Mouse (Mus musculus): ENCODE measurements around the gene Tln1. TPM values are rescaled to one million over a fixed set of nuclear protein-coding genes. Genes with fewer than 3 reads are reported as not detected.

Gene Tln1
- polyA plus RNA-seq, 1 experiment from 2014 or later, result 276 TPM

DNA sequence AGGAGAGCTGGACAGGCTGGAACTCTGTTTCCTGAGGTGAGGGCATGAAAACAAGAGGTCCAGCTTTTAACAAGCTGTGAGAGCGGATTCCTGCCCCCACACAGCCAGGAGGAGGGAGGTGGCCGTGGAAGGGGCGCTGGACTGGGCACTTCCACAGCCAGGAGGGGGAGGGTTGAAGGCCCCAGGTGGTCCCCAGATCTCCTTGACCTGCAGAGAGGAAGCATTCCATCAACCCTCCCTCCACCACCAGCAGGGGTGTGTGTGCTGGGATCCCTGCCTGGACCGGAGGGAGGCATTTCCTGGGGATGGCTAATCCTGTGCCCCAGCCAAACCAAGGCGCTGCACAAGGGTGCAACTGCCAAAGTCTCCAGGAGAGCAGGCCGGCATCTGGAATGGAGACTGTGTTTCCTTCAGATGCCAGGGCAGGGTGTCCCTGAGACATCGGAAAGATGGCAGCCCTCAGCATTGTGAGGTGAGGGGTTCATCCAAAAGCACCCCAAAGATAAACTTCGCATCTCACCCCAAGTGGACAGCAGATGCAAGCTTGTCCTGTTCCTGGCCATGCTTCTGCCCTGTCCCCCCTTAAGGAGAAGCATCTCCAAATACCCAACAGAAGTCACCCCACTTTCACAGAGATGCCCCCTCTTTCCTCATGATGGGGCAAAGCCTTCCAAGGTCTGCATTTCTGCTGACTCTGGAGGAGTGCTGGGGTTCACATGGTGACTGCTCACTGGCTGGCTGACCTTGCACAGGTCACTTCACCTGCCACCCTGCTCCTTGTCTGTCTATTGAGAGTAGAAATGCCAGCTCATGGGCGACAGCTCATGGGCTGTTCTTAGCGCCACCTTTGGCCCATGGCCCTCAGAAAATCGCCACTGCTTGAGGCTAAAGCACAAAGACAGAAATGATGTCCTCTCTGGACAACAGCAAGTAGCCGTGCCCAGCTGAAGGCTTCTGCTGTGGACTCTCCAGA is 22.2 kb upstream of the Tln1 start, which contains the start of gene Msmp:
TSS of gene Msmp (minus strand) at position 51 of the 973 bp plus-strand sequence.
- 92% methylated on average over 12 of the region's 12 CpGs for WGBS (ENCODE audit: missing documents)
- no peak within 1 kb of the TSS for H3K27ac ChIP-seq
- H3K36me3 ChIP-seq (ENCODE audit: inconsistent target), result peaks cover 30% of the 10 kb centered on the region
- H3K4me3 ChIP-seq (ENCODE audit: inconsistent target), result no peak within 1 kb of the TSS
- H3K79me2 ChIP-seq (ENCODE audit: inconsistent target), result no peaks in the 10 kb centered on the region; the same call in 1 of the 2 replicates

DNA sequence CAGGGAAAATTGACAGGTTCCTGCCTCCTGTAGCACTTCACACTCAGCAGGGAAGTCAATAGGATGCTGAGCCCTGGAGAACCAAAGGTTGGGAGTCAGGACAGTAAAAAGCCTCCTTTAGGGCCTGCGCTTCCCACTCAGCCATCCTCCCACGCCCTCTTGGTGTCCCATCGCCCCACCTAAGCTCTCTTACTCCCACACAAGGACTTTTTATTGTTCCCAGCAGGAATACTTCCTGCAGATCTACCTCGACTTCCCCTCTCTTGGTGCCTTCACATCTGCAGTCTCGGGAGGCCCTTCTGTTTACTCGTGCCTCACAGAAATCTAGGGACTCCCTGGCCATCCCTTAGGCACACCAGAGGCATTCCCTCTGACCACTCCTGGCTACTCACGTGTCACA is 20.9 kb upstream of the Tln1 start:
- Histone ChIP-seq H3K79me2 (ENCODE audit: inconsistent target) (peaks cover 6% of the 10 kb centered on the region; the same call in 1 of the 2 replicates), H3K36me3 (ENCODE audit: inconsistent target) (peaks cover 30% of the 10 kb centered on the region), H3K27ac (no peak overlapping the region), H3K4me3 (ENCODE audit: inconsistent target) (no peak overlapping the region)
- WGBS (ENCODE audit: missing documents), result 77% methylated on average over 7 of the region's 7 CpGs

DNA sequence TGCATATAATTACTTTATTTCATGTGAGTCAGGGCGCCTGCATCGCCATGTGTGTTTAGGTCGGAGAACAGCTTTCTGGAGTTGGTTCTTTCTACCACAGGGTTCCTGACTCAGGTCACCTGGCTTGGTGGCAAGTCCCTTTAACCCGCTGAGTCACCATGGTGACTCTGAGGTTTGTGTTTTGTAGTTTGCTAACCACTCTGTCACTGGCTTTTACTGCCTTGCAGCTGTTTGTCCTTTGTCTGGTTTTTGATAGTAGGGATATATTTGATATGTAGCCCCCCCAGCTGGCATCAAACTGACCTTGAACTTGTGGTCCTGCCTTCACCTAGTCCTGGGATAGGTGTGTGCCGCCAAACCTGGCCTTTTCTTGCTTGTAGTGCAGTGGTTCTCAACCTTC is 19.8 kb upstream of the Tln1 start:
- H3K36me3 ChIP-seq (ENCODE audit: inconsistent target), result peaks cover 30% of the 10 kb centered on the region
- no peak overlapping the region for H3K27ac ChIP-seq
- WGBS (ENCODE audit: missing documents), result 54% methylated on average over 5 of the region's 5 CpGs
- H3K79me2 ChIP-seq (ENCODE audit: inconsistent target), result peaks cover 12% of the 10 kb centered on the region; the same call in 1 of the 2 replicates
- H3K4me3 ChIP-seq (ENCODE audit: inconsistent target), result no peak overlapping the region

- H3K79me2 ChIP-seq (ENCODE audit: inconsistent target), result peaks cover 20% of the 10 kb centered on the region; the same call in 1 of the 2 replicates
- 95% methylated on average over 12 of the region's 12 CpGs for WGBS (ENCODE audit: missing documents)
- no peak overlapping the region for H3K4me3 ChIP-seq (ENCODE audit: inconsistent target)
- no peak overlapping the region for H3K27ac ChIP-seq
- H3K36me3 ChIP-seq (ENCODE audit: inconsistent target), result peaks cover 30% of the 10 kb centered on the region
These were observed 18.9 kb upstream of the Tln1 start for GRCm38 (mm10) chr4:43581381-43581780.

GRCm38 (mm10) chr4:43580721-43581120 is 18.2 kb upstream of the Tln1 start:
- no peak overlapping the region for H3K4me3 ChIP-seq (ENCODE audit: inconsistent target)
- H3K36me3 ChIP-seq (ENCODE audit: inconsistent target), result peaks cover 30% of the 10 kb centered on the region

DNA sequence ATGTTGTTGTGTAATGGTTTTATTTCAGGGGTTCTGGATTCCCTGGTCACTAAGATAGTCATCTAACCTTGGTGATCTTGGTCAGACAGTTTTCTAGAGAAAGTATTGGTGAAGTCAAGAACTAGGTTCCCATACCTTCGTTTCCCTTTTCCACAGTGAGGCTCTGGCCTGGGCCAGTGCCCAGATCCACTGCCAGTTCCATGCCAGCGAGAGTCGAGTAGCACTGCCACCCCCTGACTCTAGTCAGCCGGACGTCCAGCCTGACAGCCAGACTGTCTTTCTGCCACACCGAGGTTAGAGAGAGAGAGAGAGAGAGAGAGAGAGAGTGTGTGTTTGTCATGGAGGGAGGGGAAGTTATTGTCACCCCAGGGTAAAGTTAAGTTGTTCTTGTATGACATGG is 17.2 kb upstream of the Tln1 start:
- no peak overlapping the region for H3K27ac ChIP-seq
- peak overlapping the region; percentile 77 for H3K4me3 ChIP-seq (ENCODE audit: inconsistent target)
- peaks cover 32% of the 10 kb centered on the region; the same call in 1 of the 2 replicates for H3K79me2 ChIP-seq (ENCODE audit: inconsistent target)
- peaks cover 30% of the 10 kb centered on the region for H3K36me3 ChIP-seq (ENCODE audit: inconsistent target)
- WGBS (ENCODE audit: missing documents), result 52% methylated on average over 6 of the region's 6 CpGs

More at GRCm38 (mm10) chr4:43580721-43581120, 18.2 kb upstream of the Tln1 start:
- WGBS (ENCODE audit: missing documents), result 92% methylated on average over 5 of the region's 5 CpGs
- Histone ChIP-seq H3K27ac (no peak overlapping the region), H3K79me2 (ENCODE audit: inconsistent target) (peaks cover 27% of the 10 kb centered on the region; the same call in 1 of the 2 replicates)

- Histone ChIP-seq H3K79me2 (ENCODE audit: inconsistent target) (peaks cover 32% of the 10 kb centered on the region; the same call in 1 of the 2 replicates), H3K4me3 (ENCODE audit: inconsistent target) (peak overlapping the region; percentile 77), H3K36me3 (ENCODE audit: inconsistent target) (peaks cover 30% of the 10 kb centered on the region), H3K27ac (peak overlapping the region; percentile 28)
- 4% methylated on average over 10 of the region's 10 CpGs for WGBS (ENCODE audit: missing documents)
These were observed 16.8 kb upstream of the Tln1 start for GRCm38 (mm10) chr4:43579256-43579655.

- under 1% methylated on average over 75 of the region's 76 CpGs for WGBS (ENCODE audit: missing documents)
These were observed 16.1 kb upstream of the Tln1 start, which contains the start of the genes Rgp1 and Gba2 for GRCm38 (mm10) chr4:43578376-43579204. Rgp1 (plus strand) TSS chr4:43578715. Gba2 (minus strand) TSS chr4:43578873.

DNA sequence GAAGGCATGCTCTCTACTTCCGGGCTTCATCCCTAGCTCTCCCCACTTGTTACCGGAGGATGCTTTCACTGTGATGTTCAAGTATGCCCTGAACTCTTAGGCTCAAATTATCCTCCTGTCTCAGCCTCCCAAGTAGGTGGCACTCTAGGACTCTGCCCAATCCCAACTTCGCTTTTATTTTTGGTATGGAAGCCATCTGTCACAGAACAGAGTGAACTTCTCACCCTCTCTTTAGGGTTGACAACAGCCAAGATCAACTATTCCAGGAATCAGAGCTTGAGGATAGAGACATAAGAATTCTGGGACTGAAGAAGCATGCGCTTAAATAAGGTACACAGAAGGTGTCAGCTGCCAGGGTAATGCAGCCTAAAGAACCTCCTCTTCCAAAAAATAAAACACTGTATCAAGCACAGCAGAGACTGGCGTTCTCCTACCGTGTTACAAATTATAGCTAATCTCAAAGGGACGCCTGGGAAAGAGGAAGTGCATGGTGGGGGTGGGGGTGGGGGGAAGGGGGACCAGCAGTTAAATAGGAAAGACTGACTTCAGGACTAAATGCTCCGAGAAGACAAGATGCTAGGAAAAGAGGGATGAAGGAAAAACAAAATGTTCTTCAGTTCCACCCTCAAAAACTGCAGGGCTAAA is 14.9 kb upstream of the Tln1 start:
- H3K79me2 ChIP-seq (ENCODE audit: inconsistent target), result peaks cover 32% of the 10 kb centered on the region; the same call in 1 of the 2 replicates
- peak overlapping the region; percentile 77 for H3K4me3 ChIP-seq (ENCODE audit: inconsistent target)
- WGBS (ENCODE audit: missing documents), result 4% methylated on average over 8 of the region's 8 CpGs
- H3K36me3 ChIP-seq (ENCODE audit: inconsistent target), result peaks cover 17% of the 10 kb centered on the region
- H3K27ac ChIP-seq, result peak overlapping the region; percentile 57

More at GRCm38 (mm10) chr4:43578376-43579204, 16.1 kb upstream of the Tln1 start, which contains the start of the genes Rgp1 and Gba2:
- Histone ChIP-seq H3K4me3 (ENCODE audit: inconsistent target) (peak within 1 kb of the TSS; percentile 77), H3K36me3 (ENCODE audit: inconsistent target) (peaks cover 27% of the 10 kb centered on the region), H3K27ac (peak within 1 kb of the TSS; percentile 57), H3K79me2 (ENCODE audit: inconsistent target) (peaks cover 32% of the 10 kb centered on the region; the same call in 1 of the 2 replicates)

GRCm38 (mm10) chr4:43575356-43575755 is 12.9 kb upstream of the Tln1 start:
- WGBS (ENCODE audit: missing documents), result 85% methylated on average over 2 of the region's 2 CpGs
- Histone ChIP-seq H3K4me3 (ENCODE audit: inconsistent target) (no peak overlapping the region), H3K36me3 (ENCODE audit: inconsistent target) (peaks cover 10% of the 10 kb centered on the region), H3K27ac (no peak overlapping the region), H3K79me2 (ENCODE audit: inconsistent target) (peaks cover 32% of the 10 kb centered on the region; the same call in 1 of the 2 replicates)

DNA sequence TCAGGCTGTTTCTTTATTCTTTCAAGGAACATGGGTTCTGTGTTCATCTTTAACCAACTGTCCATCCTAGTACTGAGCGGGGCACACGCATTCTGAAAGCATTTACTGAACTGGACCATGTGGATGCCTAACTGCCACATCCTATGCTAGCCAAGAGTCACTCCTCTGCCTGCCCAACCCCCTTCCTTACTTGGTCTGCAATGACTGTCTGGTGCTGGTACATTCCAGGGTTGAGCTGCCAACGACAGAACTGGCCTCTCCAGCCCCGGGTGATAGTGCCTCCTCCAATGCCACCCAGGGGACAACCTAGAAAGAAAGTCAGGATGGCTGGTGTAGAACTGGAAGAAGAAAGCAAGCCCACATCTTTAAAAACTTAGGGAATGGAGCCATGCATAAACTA is 11.1 kb upstream of the Tln1 start:
- 100% methylated on average over 4 of the region's 4 CpGs for WGBS (ENCODE audit: missing documents)
- peaks cover 26% of the 10 kb centered on the region; the same call in 1 of the 2 replicates for H3K79me2 ChIP-seq (ENCODE audit: inconsistent target)
- H3K27ac ChIP-seq, result no peak overlapping the region
- H3K36me3 ChIP-seq (ENCODE audit: inconsistent target), result peaks cover 28% of the 10 kb centered on the region
- no peak overlapping the region for H3K4me3 ChIP-seq (ENCODE audit: inconsistent target)

DNA sequence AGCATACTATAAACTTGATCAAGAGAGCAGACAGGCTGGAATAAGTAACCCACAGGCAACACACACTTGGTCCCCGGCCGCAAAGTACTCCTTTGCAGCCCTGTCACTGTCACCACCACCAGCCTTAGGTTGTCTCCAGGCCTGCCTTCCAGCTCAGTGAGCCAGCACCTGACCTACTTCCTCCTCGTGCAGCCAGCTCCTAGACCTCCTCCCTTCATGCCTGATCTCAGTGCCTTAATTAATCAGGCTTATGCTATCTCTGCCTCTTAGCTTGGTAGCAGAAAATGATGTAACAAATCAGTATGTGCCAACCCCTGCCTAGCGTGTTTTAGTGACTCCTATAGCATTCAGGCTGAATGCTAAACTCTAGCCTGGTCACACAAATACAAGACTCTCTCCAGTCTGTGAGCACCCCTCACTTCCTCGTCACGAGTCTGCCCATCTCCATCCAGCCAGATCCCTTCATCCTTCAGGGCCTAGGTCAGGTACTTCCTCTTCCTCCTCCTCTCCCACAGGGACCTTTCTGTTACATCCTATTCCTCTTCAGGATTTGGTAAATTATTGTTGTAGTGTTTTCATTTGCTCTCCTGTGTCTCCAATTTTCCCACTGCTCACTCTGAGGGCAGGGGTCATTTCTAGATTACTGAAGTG is 9.0 kb upstream of the Tln1 start:
- Histone ChIP-seq H3K27ac (no peak overlapping the region), H3K36me3 (ENCODE audit: inconsistent target) (peaks cover 48% of the 10 kb centered on the region), H3K4me3 (ENCODE audit: inconsistent target) (no peak overlapping the region), H3K79me2 (ENCODE audit: inconsistent target) (peaks cover 13% of the 10 kb centered on the region; the same call in 1 of the 2 replicates)
- 72% methylated on average over 6 of the region's 6 CpGs for WGBS (ENCODE audit: missing documents)

DNA sequence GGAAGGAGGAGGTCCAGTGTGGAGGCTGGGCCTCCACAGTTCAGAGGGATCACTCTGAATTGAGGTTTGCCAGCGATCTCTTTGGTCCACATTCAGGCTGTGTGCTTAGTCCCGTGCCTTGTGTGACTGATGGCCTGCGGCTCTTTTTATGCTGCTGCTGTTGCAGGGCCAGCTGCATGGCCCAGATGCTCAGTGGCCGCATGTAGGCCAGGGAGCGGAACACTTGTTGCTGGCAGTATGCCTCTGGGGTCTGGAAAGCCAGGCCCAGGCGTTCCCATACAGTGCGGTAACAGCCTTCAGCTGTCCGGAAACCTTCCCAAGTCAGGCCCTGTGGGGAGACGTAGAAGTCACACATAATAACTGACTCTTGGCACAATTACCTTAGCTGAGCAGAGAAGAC is 4.6 kb upstream of the Tln1 start:
- H3K36me3 ChIP-seq (ENCODE audit: inconsistent target), result peaks cover 70% of the 10 kb centered on the region
- no peak overlapping the region for H3K27ac ChIP-seq
- no peak overlapping the region for H3K4me3 ChIP-seq (ENCODE audit: inconsistent target)
- peaks cover 17% of the 10 kb centered on the region for H3K79me2 ChIP-seq (ENCODE audit: inconsistent target)
- 97% methylated on average over 9 of the region's 9 CpGs for WGBS (ENCODE audit: missing documents)

Measured in macrophage (primary cell).